Mouse (Mus musculus) B cell, adult 62 days (primary cell): Measurements from ENCODE around the gene Lrfn2. TPM values are rescaled to one million over a fixed set of nuclear protein-coding genes. Genes with fewer than 3 reads are reported as not detected.

Source experiments
- total RNA-seq: library from RNA; stranded (reverse); gene quantifications from 4 replicates; pipeline ENCODE4 v1.2.4, GENCODE M21; 2023

The Lrfn2 gene
- not detected in 4 replicates for total RNA-seq

DNA sequence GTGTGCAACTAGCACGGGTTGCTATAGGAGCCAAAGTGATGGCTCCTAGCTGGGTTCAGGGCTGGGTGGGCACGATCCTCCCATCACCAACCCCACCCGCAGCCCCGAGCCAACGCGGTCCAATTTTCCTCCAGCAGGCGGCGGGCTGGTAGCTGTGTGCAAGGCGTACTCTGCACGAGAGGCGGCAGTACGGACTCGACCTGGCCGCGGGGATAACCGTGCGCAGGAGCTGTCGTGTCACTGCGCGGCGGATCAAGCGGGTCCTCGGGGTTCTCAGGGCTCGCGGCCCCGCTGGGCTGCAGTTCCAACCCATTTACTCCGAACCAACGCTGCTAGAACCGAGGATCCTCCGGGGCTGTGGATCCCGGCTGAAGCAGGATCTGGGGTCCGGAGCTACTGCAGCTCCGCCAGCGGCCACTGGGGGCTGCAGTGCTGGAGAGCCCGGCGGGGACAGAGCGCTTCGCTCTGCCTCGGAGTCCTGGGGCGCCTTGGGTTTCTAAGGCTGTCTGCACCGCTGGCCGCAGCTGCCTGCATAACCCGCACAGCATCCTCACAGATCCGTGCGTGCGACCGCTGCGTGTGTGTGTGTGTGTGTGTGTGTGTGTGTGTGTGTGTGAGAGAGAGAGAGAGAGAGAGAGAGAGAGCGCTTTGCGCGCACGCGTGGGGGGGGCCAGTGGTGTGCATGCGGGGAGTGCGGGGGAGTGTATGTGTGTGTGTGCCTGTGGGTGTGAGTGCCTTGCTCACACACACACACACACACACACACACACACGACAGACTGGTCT, at the start of gene Lrfn2:
TSS of gene Lrfn2 (plus strand) at position 759 of the 785 bp plus-strand sequence.

